18 mouse cellular contexts compared by ENCODE assay signal in genomic region chr10:72347949-72348663, GRCm38 (mm10).
A peak's percentile ranks its signal among the peaks of the same experiment; 100 is the strongest.
DNase-seq lines count a peak whose midpoint lies in the region; ATAC-seq and TF ChIP-seq lines count a peak whose summit lies in the region.
"Had no signal": no experiment of that assay in that cellular context is flagged by ENCODE, and none has a peak within 500 bp of the region (broad histone marks: within the 10 kb centered on the region; RNA-seq: fewer than 3 reads in every experiment).

No protein-coding gene starts in this region.

- H3K4me2 ChIP-seq in intestine, embryonic 15.5 days (replicated peaks): no peak overlapping the region
- no peak overlapping the region for H3K4me2 ChIP-seq in intestine, postnatal 0 days (replicated peaks; ENCODE audit: low read depth)
- H3K4me2 ChIP-seq in intestine, embryonic 16.5 days (ENCODE audit: low read depth, low read length): no peak overlapping the region
- H3K4me2 ChIP-seq: embryonic facial prominence, embryonic 15.5 days; forebrain, embryonic 15.5 days; heart, embryonic 12.5 days; hindbrain, embryonic 15.5 days had no signal

- H3K4me3 ChIP-seq in intestine, embryonic 15.5 days (replicated peaks): no peak overlapping the region
- no peak overlapping the region for H3K4me3 ChIP-seq in intestine, postnatal 0 days (ENCODE audit: low read depth, low read length)
- no peak overlapping the region for H3K4me3 ChIP-seq in intestine, embryonic 16.5 days (ENCODE audit: low read length)
- H3K4me3 ChIP-seq: embryonic facial prominence, embryonic 15.5 days; erythroblast, embryonic 14.5 days; forebrain, embryonic 15.5 days; heart, embryonic 12.5 days; hindbrain, embryonic 15.5 days had no signal

- no peaks in the 10 kb centered on the region for H3K36me3 ChIP-seq in intestine, embryonic 15.5 days
- H3K36me3 ChIP-seq in intestine, postnatal 0 days (ENCODE audit: control insufficient read depth, insufficient read depth): no peaks in the 10 kb centered on the region
- H3K36me3 ChIP-seq in intestine, embryonic 16.5 days (ENCODE audit: control insufficient read depth, insufficient read depth, low read length): no peaks in the 10 kb centered on the region
- H3K36me3 ChIP-seq: embryonic facial prominence, embryonic 15.5 days; forebrain, embryonic 15.5 days; heart, embryonic 12.5 days; hindbrain, embryonic 15.5 days had no signal

- TF ChIP-seq CTCF in intestine, postnatal 0 days (IDR thresholded peaks at IDR 0.05; ENCODE audit: low read depth): no peak

- WGBS in intestine, embryonic 15.5 days: 93% methylated on average over 2 of the region's 2 CpGs
- 86% methylated on average over 2 of the region's 2 CpGs for WGBS in intestine, postnatal 0 days
- 85% methylated on average over 2 of the region's 2 CpGs for WGBS in intestine, embryonic 16.5 days

- peak; percentile 71 for ATAC-seq in intestine, embryonic 15.5 days
- no peak for ATAC-seq in intestine, postnatal 0 days
- ATAC-seq in intestine, embryonic 16.5 days: peak; percentile 81
- ATAC-seq: forebrain, embryonic 15.5 days had no signal

- H3K4me1 ChIP-seq in intestine, embryonic 15.5 days (replicated peaks): no peaks in the 10 kb centered on the region
- H3K4me1 ChIP-seq in intestine, postnatal 0 days (replicated peaks; ENCODE audit: control insufficient read depth, insufficient read depth, low read length): no peaks in the 10 kb centered on the region
- no peaks in the 10 kb centered on the region for H3K4me1 ChIP-seq in intestine, embryonic 16.5 days (ENCODE audit: control insufficient read depth, insufficient read depth, low read length)
- H3K4me1 ChIP-seq: embryonic facial prominence, embryonic 15.5 days; forebrain, embryonic 15.5 days; heart, embryonic 12.5 days; hindbrain, embryonic 15.5 days had no signal

- H3K9me3 ChIP-seq in intestine, embryonic 15.5 days: no peaks in the 10 kb centered on the region
- H3K9me3 ChIP-seq in intestine, postnatal 0 days (ENCODE audit: control insufficient read depth): no peaks in the 10 kb centered on the region
- H3K9me3 ChIP-seq in intestine, embryonic 16.5 days (ENCODE audit: control insufficient read depth, low read length): no peaks in the 10 kb centered on the region
- H3K9me3 ChIP-seq: embryonic facial prominence, embryonic 15.5 days; forebrain, embryonic 15.5 days; heart, embryonic 12.5 days; hindbrain, embryonic 15.5 days had no signal

- H3K9ac ChIP-seq in intestine, embryonic 15.5 days: no peak overlapping the region
- no peak overlapping the region for H3K9ac ChIP-seq in intestine, postnatal 0 days (ENCODE audit: low read depth, low read length)
- no peak overlapping the region for H3K9ac ChIP-seq in intestine, embryonic 16.5 days (ENCODE audit: low read depth, low read length)
- H3K9ac ChIP-seq: embryonic facial prominence, embryonic 15.5 days; forebrain, embryonic 15.5 days; heart, embryonic 12.5 days; hindbrain, embryonic 15.5 days had no signal

- no peaks in the 10 kb centered on the region for H3K27me3 ChIP-seq in intestine, embryonic 15.5 days (replicated peaks)
- no peaks in the 10 kb centered on the region for H3K27me3 ChIP-seq in intestine, postnatal 0 days (replicated peaks; ENCODE audit: control insufficient read depth, insufficient read depth, low read length)
- H3K27me3 ChIP-seq in intestine, embryonic 16.5 days (replicated peaks; ENCODE audit: control insufficient read depth, insufficient read depth, low read length): no peaks in the 10 kb centered on the region
- H3K27me3 ChIP-seq: embryonic facial prominence, embryonic 15.5 days; forebrain, embryonic 15.5 days; heart, embryonic 12.5 days; hindbrain, embryonic 15.5 days had no signal

- peak; percentile 21 to 27 for DNase-seq in B cell, adult 2 months
- DNase-seq in cerebellum, postnatal 36 days: no peak
- DNase-seq in gastrocnemius, adult 18-20 months (ENCODE audit: low spot score): no peak
- DNase-seq in retina, embryonic 14.5 days (ENCODE audit: low spot score): no peak
- DNase-seq: adrenal gland, postnatal 10 days; cerebellum, adult 11 months; cerebellum, adult 8-10 months; cerebellum, postnatal 14 days; gastrocnemius, postnatal 14 days; heart, postnatal 36 days had no signal

- no peak overlapping the region for H3K27ac ChIP-seq in intestine, embryonic 15.5 days
- no peak overlapping the region for H3K27ac ChIP-seq in intestine, postnatal 0 days (ENCODE audit: low read depth, low read length)
- H3K27ac ChIP-seq in intestine, embryonic 16.5 days (ENCODE audit: low read length): no peak overlapping the region
- H3K27ac ChIP-seq: embryonic facial prominence, embryonic 15.5 days; forebrain, embryonic 15.5 days; hindbrain, embryonic 15.5 days had no signal

Comparison
In these comparisons a context has a peak if more than half of its experiments do, and no peak if none do; other contexts are left out.
1. DNase-seq: peak in B cell, adult 2 months (2 of 2); none in cerebellum, postnatal 36 days (0 of 2), gastrocnemius, adult 18-20 months (single experiment) and retina, embryonic 14.5 days (single experiment).